Mouse (Mus musculus): ENCODE measurements around the gene Ttpal. TPM values are rescaled to one million over a fixed set of nuclear protein-coding genes. Genes with fewer than 3 reads are reported as not detected.

The Ttpal gene
- total RNA-seq, 2 experiments from 2014 or later, result 51.4 to 53.1 TPM

GRCm38 (mm10) chr2:163590996-163591395 lies 11.1 kb upstream of the Ttpal start:
- no peak for DNase-seq (ENCODE audit: low spot score in 2 of 2)

- no peak for DNase-seq (ENCODE audit: low spot score in 2 of 2)
Measured at GRCm38 (mm10) chr2:163592084-163592483, 10.0 kb upstream of the Ttpal start.

- no peak for DNase-seq (ENCODE audit: low spot score in 2 of 2)
Measured at GRCm38 (mm10) chr2:163593636-163594282, 8.4 kb upstream of the Ttpal start.

- DNase-seq (ENCODE audit: low spot score in 2 of 2), result no peak
Measured at GRCm38 (mm10) chr2:163595119-163595518, 7.0 kb upstream of the Ttpal start.

- no peak for DNase-seq (ENCODE audit: low spot score in 2 of 2)
Measured at GRCm38 (mm10) chr2:163596057-163596872, 5.8 kb upstream of the Ttpal start.

GRCm38 (mm10) chr2:163596873-163597155 lies 5.3 kb upstream of the Ttpal start:
- no peak for DNase-seq (ENCODE audit: low spot score in 2 of 2)

GRCm38 (mm10) chr2:163597661-163598060 lies 4.5 kb upstream of the Ttpal start:
- DNase-seq (ENCODE audit: low spot score in 2 of 2), result peak; percentile 25 to 71

- DNase-seq (ENCODE audit: low spot score in 2 of 2), result peak in 1 of 2 experiments; percentile 58
Measured at GRCm38 (mm10) chr2:163599226-163599625, 2.9 kb upstream of the Ttpal start.

- DNase-seq (ENCODE audit: low spot score in 2 of 2), result no peak
Measured at GRCm38 (mm10) chr2:163601066-163601465, 1.0 kb upstream of the Ttpal start.

GRCm38 (mm10) chr2:163601712-163602100 lies 408 bp upstream of the Ttpal start:
- DNase-seq (ENCODE audit: low spot score in 2 of 2), result no peak

- no peak for DNase-seq (ENCODE audit: low spot score in 2 of 2)
Measured at GRCm38 (mm10) chr2:163606161-163606560, 4.0 kb downstream of the Ttpal start.

- DNase-seq (ENCODE audit: low spot score in 2 of 2), result no peak
Measured at GRCm38 (mm10) chr2:163608008-163608407, 5.9 kb downstream of the Ttpal start.

- no peak for DNase-seq (ENCODE audit: low spot score in 2 of 2)
Measured at GRCm38 (mm10) chr2:163609281-163609975, 7.3 kb downstream of the Ttpal start.

- DNase-seq (ENCODE audit: low spot score in 2 of 2), result no peak
Measured at GRCm38 (mm10) chr2:163611176-163611575, 9.1 kb downstream of the Ttpal start.

- DNase-seq (ENCODE audit: low spot score in 2 of 2), result no peak
Measured at GRCm38 (mm10) chr2:163613206-163613605, 11.1 kb downstream of the Ttpal start.

GRCm38 (mm10) chr2:163613990-163614389 lies 11.9 kb downstream of the Ttpal start:
- DNase-seq (ENCODE audit: low spot score in 2 of 2), result no peak

- no peak for DNase-seq (ENCODE audit: low spot score in 2 of 2)
Measured at GRCm38 (mm10) chr2:163615401-163615800, 13.3 kb downstream of the Ttpal start.

- peak in 1 of 2 experiments; percentile 45 for DNase-seq (ENCODE audit: low spot score in 2 of 2)
Measured at GRCm38 (mm10) chr2:163615906-163616651, 14.0 kb downstream of the Ttpal start.

GRCm38 (mm10) chr2:163616652-163617227 lies 14.6 kb downstream of the Ttpal start:
- DNase-seq (ENCODE audit: low spot score in 2 of 2), result no peak

- DNase-seq (ENCODE audit: low spot score in 2 of 2), result no peak
Measured at GRCm38 (mm10) chr2:163617232-163617863, 15.2 kb downstream of the Ttpal start.

- no peak for DNase-seq (ENCODE audit: low spot score in 2 of 2)
Measured at GRCm38 (mm10) chr2:163617874-163618273, 15.8 kb downstream of the Ttpal start.
